11 mouse cellular contexts compared by ENCODE assay signal in genomic region chr13:113981461-113982000, GRCm38 (mm10).
A peak's percentile ranks its signal among the peaks of the same experiment; 100 is the strongest.
DNase-seq lines count a peak whose midpoint lies in the region; ATAC-seq and TF ChIP-seq lines count a peak whose summit lies in the region.
"Had no signal": no experiment of that assay in that cellular context is flagged by ENCODE, and none has a peak within 500 bp of the region (broad histone marks: within the 10 kb centered on the region; RNA-seq: fewer than 3 reads in every experiment).

No protein-coding gene starts in this region.

- no peak overlapping the region for H3K9ac ChIP-seq in hindbrain, embryonic 13.5 days
- no peak overlapping the region for H3K9ac ChIP-seq in midbrain, embryonic 16.5 days (ENCODE audit: low read depth, low read length)
- H3K9ac ChIP-seq: embryonic facial prominence, embryonic 13.5 days; lung, embryonic 14.5 days had no signal

- H3K27ac ChIP-seq in embryonic facial prominence, embryonic 10.5 days (replicated peaks): peak overlapping the region; percentile 57; the same call in 1 of the 2 replicates
- H3K27ac ChIP-seq in hindbrain, embryonic 13.5 days: no peak overlapping the region
- no peak overlapping the region for H3K27ac ChIP-seq in midbrain, embryonic 16.5 days (ENCODE audit: low read length)
- H3K27ac ChIP-seq in layer of hippocampus, adult 2 months: no peak overlapping the region
- H3K27ac ChIP-seq: embryonic facial prominence, embryonic 13.5 days had no signal

- H3K27me3 ChIP-seq in embryonic facial prominence, embryonic 10.5 days (replicated peaks; ENCODE audit: low read depth, poor library complexity, severe bottlenecking): 0 out of 2 replicates have a peak, but pooled peaks cover 7% of the 10 kb centered on the region
- H3K27me3 ChIP-seq in hindbrain, embryonic 13.5 days: 0 out of 2 replicates have a peak, but pooled peaks cover 3% of the 10 kb centered on the region
- no peaks in the 10 kb centered on the region for H3K27me3 ChIP-seq in midbrain, embryonic 16.5 days (ENCODE audit: control insufficient read depth, insufficient read depth, low read depth, low read length)
- H3K27me3 ChIP-seq: embryonic facial prominence, embryonic 13.5 days had no signal

- peak; percentile 73; the same call in 1 of the 2 replicates for ATAC-seq in hindbrain, embryonic 13.5 days (ENCODE audit: low FRiP score)
- ATAC-seq in midbrain, embryonic 16.5 days: peak; percentile 89

- peak overlapping the region; percentile 30; the same call in 1 of the 2 replicates for H3K4me3 ChIP-seq in embryonic facial prominence, embryonic 10.5 days
- H3K4me3 ChIP-seq in hindbrain, embryonic 13.5 days: no peak overlapping the region
- no peak overlapping the region for H3K4me3 ChIP-seq in midbrain, embryonic 16.5 days (ENCODE audit: low read depth, low read length)
- H3K4me3 ChIP-seq in layer of hippocampus, adult 2 months: no peak overlapping the region
- H3K4me3 ChIP-seq: embryonic facial prominence, embryonic 13.5 days had no signal

- H3K9me3 ChIP-seq in embryonic facial prominence, embryonic 10.5 days: no peaks in the 10 kb centered on the region
- no peaks in the 10 kb centered on the region for H3K9me3 ChIP-seq in hindbrain, embryonic 13.5 days
- no peaks in the 10 kb centered on the region for H3K9me3 ChIP-seq in midbrain, embryonic 16.5 days (replicated peaks; ENCODE audit: control insufficient read depth, low read length, poor library complexity, severe bottlenecking)
- H3K9me3 ChIP-seq: embryonic facial prominence, embryonic 13.5 days had no signal

- H3K4me1 ChIP-seq in embryonic facial prominence, embryonic 10.5 days: peaks cover 36% of the 10 kb centered on the region
- H3K4me1 ChIP-seq in hindbrain, embryonic 13.5 days (replicated peaks): peaks cover 21% of the 10 kb centered on the region
- peaks cover 10% of the 10 kb centered on the region; the same call in 1 of the 2 replicates for H3K4me1 ChIP-seq in midbrain, embryonic 16.5 days (ENCODE audit: control insufficient read depth, insufficient read depth, low read length)

- peak overlapping the region; percentile 29 for H3K4me2 ChIP-seq in hindbrain, embryonic 13.5 days
- peak overlapping the region; percentile 34 for H3K4me2 ChIP-seq in midbrain, embryonic 16.5 days (ENCODE audit: low read length)
- H3K4me2 ChIP-seq: embryonic facial prominence, embryonic 13.5 days; lung, embryonic 14.5 days had no signal

- no peaks in the 10 kb centered on the region for H3K36me3 ChIP-seq in embryonic facial prominence, embryonic 10.5 days (replicated peaks)
- no peaks in the 10 kb centered on the region for H3K36me3 ChIP-seq in hindbrain, embryonic 13.5 days
- H3K36me3 ChIP-seq in midbrain, embryonic 16.5 days (ENCODE audit: control insufficient read depth, insufficient read depth, low read length): no peaks in the 10 kb centered on the region
- H3K36me3 ChIP-seq: embryonic facial prominence, embryonic 13.5 days had no signal

- DNase-seq in adrenal gland, adult (ENCODE audit: inconsistent age in 2 of 2, low spot score in 1 of 2): peak; percentile 15 to 72
- DNase-seq in adrenal gland, postnatal 25 days: no peak
- DNase-seq in embryonic facial prominence, embryonic 10.5 days (ENCODE audit: low spot score): peak; percentile 55
- DNase-seq in layer of hippocampus, adult 9-11 months: no peak
- no peak for DNase-seq in layer of hippocampus, adult 18-20 months (ENCODE audit: low spot score in 2 of 2)
- no peak for DNase-seq in layer of hippocampus, adult 2 months (ENCODE audit: low spot score in 2 of 2)
- DNase-seq: gastrocnemius, postnatal 10 days; lung, embryonic 14.5 days had no signal

- WGBS in embryonic facial prominence, embryonic 10.5 days: 25% methylated on average over 9 of the region's 9 CpGs
- 11% methylated on average over 9 of the region's 9 CpGs for WGBS in hindbrain, embryonic 13.5 days
- 11% methylated on average over 9 of the region's 9 CpGs for WGBS in midbrain, embryonic 16.5 days

- no peak for TF ChIP-seq CTCF in layer of hippocampus, adult 2 months (conservative IDR thresholded peaks at IDR 0.05)

Comparison
In these comparisons a context has a peak if more than half of its experiments do, and no peak if none do; other contexts are left out.
1. DNase-seq: peak in adrenal gland, adult (2 of 2) and embryonic facial prominence, embryonic 10.5 days (single experiment); none in adrenal gland, postnatal 25 days (single experiment), layer of hippocampus, adult 9-11 months (single experiment), layer of hippocampus, adult 18-20 months (0 of 2) and layer of hippocampus, adult 2 months (0 of 2).